Comparison of ENCODE assay signal across 9 mouse cellular contexts in the genomic region with DNA sequence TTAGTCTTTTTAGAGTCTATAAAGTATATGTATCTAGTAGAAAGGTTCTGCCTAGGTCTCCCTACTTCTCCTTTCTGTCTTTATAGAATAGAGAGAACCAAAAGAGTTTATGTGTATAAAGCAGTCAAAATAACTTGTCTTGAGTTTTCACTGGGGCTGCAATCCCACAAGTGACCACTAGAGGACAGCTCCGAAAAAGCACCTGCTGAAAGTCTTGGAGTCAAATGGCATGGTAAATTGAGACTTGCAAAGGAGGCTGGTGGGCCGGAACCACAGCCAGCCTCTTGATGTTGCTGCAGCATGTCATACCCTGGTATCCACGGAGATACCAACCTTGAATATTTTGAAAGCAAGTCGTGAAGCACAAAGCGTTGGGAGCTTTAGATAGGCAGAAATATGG. TPM values are rescaled to one million over a fixed set of nuclear protein-coding genes. Genes with fewer than 3 reads are reported as not detected.
A peak's percentile ranks its signal among the peaks of the same experiment; 100 is the strongest.
DNase-seq lines count a peak whose midpoint lies in the region; ATAC-seq and TF ChIP-seq lines count a peak whose summit lies in the region.
"Had no signal": no experiment of that assay in that cellular context is flagged by ENCODE, and none has a peak within 500 bp of the region (broad histone marks: within the 10 kb centered on the region; RNA-seq: fewer than 3 reads in every experiment).

No protein-coding gene starts in this region.

- H3K4me3 ChIP-seq in hindbrain, embryonic 10.5 days: no peak overlapping the region
- no peak overlapping the region for H3K4me3 ChIP-seq in hindbrain, embryonic 16.5 days (ENCODE audit: low read length)
- H3K4me3 ChIP-seq in E14TG2a.4 (replicated peaks; ENCODE audit: low read length): no peak overlapping the region

- no peak for ATAC-seq in hindbrain, embryonic 16.5 days
- peak; percentile 68 for ATAC-seq in granulocyte monocyte progenitor cell, adult 5-6 weeks (replicated peaks; ENCODE audit: poor library complexity, severe bottlenecking)

- TF ChIP-seq CTCF in E14TG2a.4 (conservative IDR thresholded peaks at IDR 0.05; ENCODE audit: low read length): peak; percentile 100

- intact Hi-C loops in left cerebral cortex, postnatal 10 days (cut with DNase I): no loop called here

- H3K9me3 ChIP-seq in hindbrain, embryonic 10.5 days: no peaks in the 10 kb centered on the region
- no peaks in the 10 kb centered on the region for H3K9me3 ChIP-seq in hindbrain, embryonic 16.5 days (ENCODE audit: control insufficient read depth, low read length)
- no peaks in the 10 kb centered on the region for H3K9me3 ChIP-seq in E14TG2a.4 (ENCODE audit: low read length)

- no peak overlapping the region for H3K27ac ChIP-seq in hindbrain, embryonic 10.5 days
- H3K27ac ChIP-seq in hindbrain, embryonic 16.5 days (ENCODE audit: low read depth, low read length): no peak overlapping the region

- WGBS in hindbrain, embryonic 10.5 days: 24% methylated on average over 5 of the region's 5 CpGs
- 29% methylated on average over 5 of the region's 5 CpGs for WGBS in hindbrain, embryonic 16.5 days

- DNase-seq in hindbrain, embryonic 10.5 days (ENCODE audit: low spot score): peak; percentile 61
- DNase-seq in c-Kit-negative CD71-positive TER-119-positive erythroid progenitor cells, embryonic 14.5 days (ENCODE audit: low read depth, low spot score): peak; percentile 9
- peak; percentile 21 to 33 for DNase-seq in left cerebral cortex, postnatal 10 days (ENCODE audit: extremely low spot score in 1 of 2, low spot score in 2 of 2)
- peak; percentile 36 for DNase-seq in ovary, postnatal 36 days (ENCODE audit: low spot score)
- peak; percentile 70 for DNase-seq in thymus, postnatal 25 days

- H3K9ac ChIP-seq in hindbrain, embryonic 16.5 days (ENCODE audit: low read depth, low read length): no peak overlapping the region

- no peak overlapping the region for H3K4me2 ChIP-seq in hindbrain, embryonic 16.5 days (ENCODE audit: low read length)

- no peaks in the 10 kb centered on the region for H3K27me3 ChIP-seq in hindbrain, embryonic 10.5 days (ENCODE audit: insufficient read depth, poor library complexity, severe bottlenecking)
- no peaks in the 10 kb centered on the region for H3K27me3 ChIP-seq in hindbrain, embryonic 16.5 days (replicated peaks; ENCODE audit: control insufficient read depth, insufficient read depth, low read length)
- H3K27me3 ChIP-seq in E14TG2a.4 (ENCODE audit: insufficient read depth, low read length): no peaks in the 10 kb centered on the region

- no peaks in the 10 kb centered on the region for H3K36me3 ChIP-seq in hindbrain, embryonic 10.5 days
- H3K36me3 ChIP-seq in hindbrain, embryonic 16.5 days (ENCODE audit: control insufficient read depth, insufficient read depth, low read length): no peaks in the 10 kb centered on the region
- H3K36me3 ChIP-seq in E14TG2a.4 (ENCODE audit: insufficient read depth, low read length): no peaks in the 10 kb centered on the region

- no peaks in the 10 kb centered on the region for H3K4me1 ChIP-seq in hindbrain, embryonic 10.5 days (replicated peaks)
- no peaks in the 10 kb centered on the region for H3K4me1 ChIP-seq in hindbrain, embryonic 16.5 days (ENCODE audit: control insufficient read depth, insufficient read depth, low read depth, low read length)
- H3K4me1 ChIP-seq in E14TG2a.4 (replicated peaks; ENCODE audit: low read depth, low read length): no peaks in the 10 kb centered on the region

RNA-seq across cellular contexts. Expression of a gene that starts 17.7 kb away (rescaled TPM):
- polyA plus RNA-seq in hindbrain, embryonic 10.5 days (2016; fragmentation: Nextera tagmentation; extraction: Ambion mirVana): 0.44 TPM in 1 of 2 replicates, not detected in the other
- 0.64 and 1.9 TPM in 2 replicates for polyA plus RNA-seq in hindbrain, embryonic 16.5 days (2015; fragmentation: Nextera tagmentation; extraction: Ambion mirVana)
- total RNA-seq in granulocyte monocyte progenitor cell, adult 5-6 weeks (2014; fragmentation: Nextera tagmentation): not detected in 2 replicates
- not detected in 2 replicates for total RNA-seq in granulocyte monocyte progenitor cell, adult 5-6 weeks (2017)
- not detected for total RNA-seq in left cerebral cortex, postnatal 10 days (2021)

RNA-seq across cellular contexts. Expression of a gene that starts 21.2 kb away (rescaled TPM):
- polyA plus RNA-seq in hindbrain, embryonic 10.5 days (2016; fragmentation: Nextera tagmentation; extraction: Ambion mirVana): not detected in 2 replicates
- polyA plus RNA-seq in hindbrain, embryonic 16.5 days (2015; fragmentation: Nextera tagmentation; extraction: Ambion mirVana): not detected in 2 replicates
- not detected in 2 replicates for total RNA-seq in granulocyte monocyte progenitor cell, adult 5-6 weeks (2014; fragmentation: Nextera tagmentation)
- total RNA-seq in granulocyte monocyte progenitor cell, adult 5-6 weeks (2017): not detected in 2 replicates
- total RNA-seq in left cerebral cortex, postnatal 10 days (2021): not detected
- polyA plus RNA-seq: liver, embryonic 16.5 days had no signal

Comparison
In these comparisons a context has a peak if more than half of its experiments do, and no peak if none do; other contexts are left out.
1. DNase-seq: peak in every context shown above with its lines; median percentile 70 in thymus, postnatal 25 days; 61 in hindbrain, embryonic 10.5 days; 36 in ovary, postnatal 36 days; 27 in left cerebral cortex, postnatal 10 days; 9 in c-Kit-negative CD71-positive TER-119-positive erythroid progenitor cells, embryonic 14.5 days.